Mouse (Mus musculus) liver, embryonic 14.5 days (tissue): Measurements from ENCODE around the gene Plekha7. TPM values are rescaled to one million over a fixed set of nuclear protein-coding genes. Genes with fewer than 3 reads are reported as not detected.
A peak's percentile ranks its signal among the peaks of the same experiment; 100 is the strongest.

Experiments
- ATAC-seq: fragments of 200-750 bp; cut with Nextera tagmentation; 2 replicates; pipeline ENCODE4 v1.8.0; 2017; ENCODE audit warnings: moderate number of reproducible peaks, mild to moderate bottlenecking, moderate library complexity; ENCODE audit not compliant: insufficient read depth
- DNase-seq, 3 experiments: peaks; one replicate each; pipeline ENCODE4 v3.0.0-alpha.2; 2012 to 2013; ENCODE audit warnings: low read depth in 3 of 3, low spot score in 3 of 3
- H3K27ac ChIP-seq: fragments of 300-500 bp; sonication (generic); 2 replicates; pipeline ENCODE4 v1.5.1; 2014; ENCODE audit warnings: moderate library complexity, mild to moderate bottlenecking, control low read depth, inconsistent platforms
- H3K27me3 ChIP-seq: fragments of 300-500 bp; sonication (generic); 2 replicates; pipeline ENCODE4 v1.6.1; 2014; ENCODE audit warnings: mild to moderate bottlenecking, low read length, moderate library complexity; ENCODE audit not compliant: control insufficient read depth, insufficient read depth
- H3K36me3 ChIP-seq: fragments of 300-500 bp; sonication (generic); replicated peaks from 2 replicates; pipeline ENCODE4 v1.6.1; 2014; ENCODE audit warnings: low read depth; ENCODE audit not compliant: control insufficient read depth, insufficient read depth
- H3K4me1 ChIP-seq, 2 experiments: fragments of 200-500 bp in 1 of 2; fragments of 300-500 bp in 1 of 2; sonication (generic) in 1 of 2; replicated peaks; 2 replicates each; pipeline ENCODE4 v1.6.1; 2012 to 2014; ENCODE audit warnings: antibody characterized with exemption in 1 of 2, inconsistent platforms in 1 of 2, low read length in 1 of 2; ENCODE audit not compliant: control insufficient read depth in 2 of 2, insufficient read depth in 2 of 2
- H3K4me2 ChIP-seq: fragments of 300-500 bp; sonication (generic); 2 replicates; pipeline ENCODE4 v1.6.1; 2014; ENCODE audit warnings: low read depth, mild to moderate bottlenecking, control low read depth, moderate library complexity
- H3K4me3 ChIP-seq, 2 experiments: fragments of 200-500 bp in 1 of 2; fragments of 300-500 bp in 1 of 2; sonication (generic) in 1 of 2; 2 replicates each; pipeline ENCODE4 v1.5.1; 2012 to 2014; ENCODE audit warnings: low read depth in 2 of 2, low read length in 2 of 2, mild to moderate bottlenecking in 2 of 2, control low read depth in 1 of 2, inconsistent platforms in 1 of 2, moderate library complexity in 1 of 2; ENCODE audit not compliant: insufficient read depth in 1 of 2
- H3K9ac ChIP-seq: fragments of 300-500 bp; sonication (generic); replicated peaks from 2 replicates; pipeline ENCODE4 v1.6.1; 2014; ENCODE audit warnings: mild to moderate bottlenecking, control low read depth, moderate library complexity
- H3K9me3 ChIP-seq: fragments of 300-500 bp; sonication (generic); 2 replicates; pipeline ENCODE4 v1.6.1; 2016; ENCODE audit warnings: low read length, mixed read lengths; ENCODE audit not compliant: control insufficient read depth
- CTCF ChIP-seq: IDR thresholded peaks from 2 replicates; pipeline ENCODE4 v1.5.1; 2016; ENCODE audit warnings: antibody characterized with exemption, low read depth, control low read depth
- EP300 ChIP-seq: IDR thresholded peaks from 2 replicates; pipeline ENCODE4 v1.6.1; 2016; ENCODE audit warnings: antibody characterized with exemption, low read depth
- WGBS: fragments of 180-500 bp; shearing (Covaris S2); extraction: QIAGEN DNeasy Blood & Tissue Kit; methylation state at CpG from one replicate; pipeline ENCODE4 v1.1.7; 2014; ENCODE audit not compliant: insufficient replicate concordance; 5-methylcytosine and 5-hydroxymethylcytosine counted together
- polyA plus RNA-seq, 2 experiments: library from polyadenylated mRNA; depleted of rRNA in 1 of 2; stranded (reverse) in 1 of 2; unstranded in 1 of 2; fragments of >200 nt; fragmentation: Nextera tagmentation in 1 of 2; extraction: Ambion mirVana in 1 of 2; gene quantifications; 2 replicates each; pipeline versions ENCODE4 v1.2.1 to v1.2.3; 2012 to 2014

Gene Plekha7
- polyA plus RNA-seq, 2 experiments = 1.5 to 2.1 TPM

DNA sequence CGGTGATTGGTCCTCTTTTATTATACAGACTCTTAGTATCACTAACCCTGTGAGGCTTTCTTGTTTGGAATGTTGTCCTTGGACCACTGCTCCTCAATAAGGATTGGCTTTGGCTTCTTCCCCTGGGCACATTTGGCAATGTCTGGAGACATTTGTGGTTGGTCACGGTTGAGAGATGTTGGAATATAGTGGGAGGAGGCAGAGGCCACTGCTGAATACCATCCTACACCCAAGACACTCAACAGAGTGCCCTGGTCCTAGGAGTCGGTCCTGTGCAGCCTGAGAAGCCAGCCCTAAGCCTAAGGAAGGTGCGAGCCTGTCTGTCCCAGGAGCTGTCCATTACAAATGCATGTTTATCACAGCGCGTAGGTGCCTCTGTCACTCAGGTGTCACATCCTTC lies 196.6 kb downstream of the Plekha7 start:
- TF ChIP-seq CTCF = no peak
- TF ChIP-seq EP300 = no peak
- Histone ChIP-seq H3K9ac (no peak overlapping the region), H3K4me3 (no peak overlapping the region), H3K36me3 (no peaks in the 10 kb centered on the region), H3K27ac (no peak overlapping the region), H3K4me2 (no peak overlapping the region), H3K4me1 (no peaks in the 10 kb centered on the region), H3K27me3 (no peaks in the 10 kb centered on the region), H3K9me3 (no peaks in the 10 kb centered on the region)
- DNase-seq (no peak), ATAC-seq (no peak)
- 71% methylated on average over 6 of the region's 6 CpGs for WGBS

- no peaks in the 10 kb centered on the region for H3K4me1 ChIP-seq
- TF ChIP-seq CTCF (no peak), EP300 (no peak)
- WGBS = 58% methylated on average over 3 of the region's 3 CpGs
- H3K4me2 ChIP-seq = no peak overlapping the region
- H3K36me3 ChIP-seq = no peaks in the 10 kb centered on the region
- no peak for DNase-seq
- H3K27ac ChIP-seq = no peak overlapping the region
- no peak for ATAC-seq
- H3K27me3 ChIP-seq = no peaks in the 10 kb centered on the region
- H3K9ac ChIP-seq = no peak overlapping the region
- H3K9me3 ChIP-seq = no peaks in the 10 kb centered on the region
- no peak overlapping the region for H3K4me3 ChIP-seq
Observed at GRCm38 (mm10) chr7:116110661-116111060, 197.5 kb downstream of the Plekha7 start.

DNA sequence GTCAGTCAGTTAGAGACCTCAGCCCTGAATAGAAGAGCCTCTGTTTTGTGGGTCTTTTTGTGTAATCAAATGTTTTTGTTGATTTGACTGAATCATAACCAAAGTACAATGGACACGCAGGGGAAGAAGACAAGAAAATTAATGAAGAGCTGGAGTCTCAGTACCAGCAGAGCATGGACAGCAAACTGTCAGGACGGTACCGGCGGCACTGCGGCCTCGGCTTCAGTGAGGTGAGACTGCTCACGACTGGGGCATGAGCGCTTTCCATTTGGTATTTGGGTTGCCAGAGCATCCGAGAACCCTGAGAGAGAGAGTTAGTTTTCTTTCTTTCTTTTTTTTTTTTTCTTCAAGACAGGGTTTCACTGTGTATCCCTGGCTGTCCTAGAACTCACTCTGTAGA lies 205.1 kb downstream of the Plekha7 start:
- no peak for ATAC-seq
- no peak overlapping the region for H3K9ac ChIP-seq
- no peaks in the 10 kb centered on the region for H3K27me3 ChIP-seq
- TF ChIP-seq EP300 (no peak), CTCF (no peak)
- H3K27ac ChIP-seq = no peak overlapping the region
- no peaks in the 10 kb centered on the region for H3K9me3 ChIP-seq
- H3K4me2 ChIP-seq = no peak overlapping the region
- H3K4me3 ChIP-seq = no peak overlapping the region
- H3K4me1 ChIP-seq = 0 out of 4 replicates have a peak, but pooled peaks cover 0 to under 1% of the 10 kb centered on the region in 2 experiments
- DNase-seq = no peak
- 84% methylated on average over 9 of the region's 9 CpGs for WGBS
- peaks cover 32% of the 10 kb centered on the region for H3K36me3 ChIP-seq

- no peak overlapping the region for H3K4me3 ChIP-seq
- H3K9ac ChIP-seq = no peak overlapping the region
- no peaks in the 10 kb centered on the region for H3K27me3 ChIP-seq
- H3K36me3 ChIP-seq = peaks cover 27% of the 10 kb centered on the region
- peaks cover 10 to 11% of the 10 kb centered on the region in 2 experiments for H3K4me1 ChIP-seq
- TF ChIP-seq EP300 = no peak
- no peak for TF ChIP-seq CTCF
- DNase-seq (no peak), ATAC-seq (no peak)
- WGBS = 73% methylated on average over 7 of the region's 7 CpGs
- H3K4me2 ChIP-seq = no peak overlapping the region
- no peak overlapping the region for H3K27ac ChIP-seq
- no peaks in the 10 kb centered on the region for H3K9me3 ChIP-seq
Observed at GRCm38 (mm10) chr7:116099952-116100528, 208.1 kb downstream of the Plekha7 start.

- H3K4me3 ChIP-seq = peak overlapping the region; percentile 90 to 99
- H3K9me3 ChIP-seq = no peaks in the 10 kb centered on the region
- H3K9ac ChIP-seq = peak overlapping the region; percentile 94
- peak overlapping the region; percentile 62 for H3K27ac ChIP-seq
- peak; percentile 79 for ATAC-seq
- peak overlapping the region; percentile 89 for H3K4me2 ChIP-seq
- 0 out of 2 replicates have a peak, but pooled peaks have one; percentile 3 for TF ChIP-seq EP300
- TF ChIP-seq CTCF = peak; percentile 17; the same call in 1 of the 2 replicates
- WGBS = under 1% methylated on average over 19 of the region's 19 CpGs
- DNase-seq = peak in 1 of 3 experiments; percentile 28
- no peaks in the 10 kb centered on the region; the same call in 1 of the 2 replicates for H3K27me3 ChIP-seq
- H3K4me1 ChIP-seq = peaks cover 19 to 24% of the 10 kb centered on the region in 2 experiments
- no peaks in the 10 kb centered on the region for H3K36me3 ChIP-seq
Observed at GRCm38 (mm10) chr7:116093466-116093850, 214.7 kb downstream of the Plekha7 start.
